Mouse (Mus musculus) right cerebral cortex, adult 2 months (tissue): ENCODE measurements around the gene Kcnj14.

Experiments
- DNase-seq, 2 experiments: peaks; one replicate each; pipeline ENCODE4 v3.0.0; 2021 to 2022; ENCODE audit warnings: low spot score in 2 of 2

The Kcnj14 gene

GRCm38 (mm10) chr7:45824598-45824997, at the start of gene Kcnj14:
TSS of gene Kcnj14 (minus strand) at chr7:45824782.
- no peak for DNase-seq

- peak; percentile 42 to 51 for DNase-seq
These were observed 48.7 kb upstream of the Kcnj14 start for GRCm38 (mm10) chr7:45873061-45873947.

DNA sequence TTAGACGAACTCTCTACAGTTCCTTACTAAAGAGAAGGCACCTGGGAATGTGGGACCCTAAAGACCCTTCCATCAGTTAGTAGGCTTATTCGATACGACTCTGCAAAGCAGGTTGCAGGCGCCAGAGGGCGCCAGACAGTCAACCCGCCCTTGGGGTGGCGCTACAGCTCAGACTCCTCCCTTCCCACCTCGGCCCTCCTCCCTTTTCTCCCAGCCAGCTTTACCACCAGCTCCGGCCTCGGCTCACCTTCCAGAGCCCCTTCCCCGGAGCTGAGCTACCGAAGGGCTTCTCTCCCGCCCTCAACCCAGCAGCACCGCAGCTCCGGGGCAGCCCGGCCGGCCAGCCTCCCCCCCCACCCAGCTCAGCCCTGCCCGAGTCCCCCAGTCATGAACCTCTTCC, 48.0 kb upstream of the Kcnj14 start, which contains the start of gene Kdelr1:
TSS of gene Kdelr1 (plus strand) at position 149 of the 400 bp plus-strand sequence.
- DNase-seq: peak; percentile 92 to 93

DNA sequence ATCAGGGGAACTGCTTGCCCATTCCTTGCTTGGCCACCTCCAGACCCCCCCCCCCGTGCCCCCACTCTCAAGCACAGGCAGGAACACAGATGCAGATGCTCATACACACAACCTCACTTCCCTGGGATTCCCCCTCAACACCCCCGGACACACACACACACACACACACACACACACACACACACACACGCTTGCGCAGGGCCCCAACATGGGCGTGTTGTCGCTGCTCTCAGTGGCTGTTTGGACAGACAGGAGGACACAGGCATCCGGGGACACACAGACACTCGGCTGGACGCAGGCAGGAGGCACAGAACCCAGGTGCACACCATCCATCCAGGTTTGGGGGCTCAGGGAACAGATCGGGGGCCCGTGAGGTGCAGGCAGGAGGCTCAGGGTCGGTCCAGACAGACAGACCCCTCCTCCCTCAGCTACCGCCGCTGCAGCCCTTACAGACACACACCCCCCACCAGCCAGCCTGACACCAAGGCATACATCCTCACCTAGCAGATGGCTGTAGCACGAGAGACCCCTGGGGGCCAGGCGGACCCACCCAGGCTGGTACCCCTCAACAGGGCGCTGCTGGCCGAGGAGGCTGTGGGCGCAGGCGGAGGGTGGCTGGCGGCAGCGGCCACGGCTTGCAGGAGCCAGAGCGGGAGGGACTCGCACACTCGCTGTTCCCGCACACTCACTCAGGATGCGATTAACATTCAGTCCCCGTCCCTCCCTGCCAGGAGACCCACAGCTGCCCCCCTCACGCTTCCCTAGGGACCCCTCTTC, 45.9 kb upstream of the Kcnj14 start:
- peak in 1 of 2 experiments; percentile 26 for DNase-seq

DNA sequence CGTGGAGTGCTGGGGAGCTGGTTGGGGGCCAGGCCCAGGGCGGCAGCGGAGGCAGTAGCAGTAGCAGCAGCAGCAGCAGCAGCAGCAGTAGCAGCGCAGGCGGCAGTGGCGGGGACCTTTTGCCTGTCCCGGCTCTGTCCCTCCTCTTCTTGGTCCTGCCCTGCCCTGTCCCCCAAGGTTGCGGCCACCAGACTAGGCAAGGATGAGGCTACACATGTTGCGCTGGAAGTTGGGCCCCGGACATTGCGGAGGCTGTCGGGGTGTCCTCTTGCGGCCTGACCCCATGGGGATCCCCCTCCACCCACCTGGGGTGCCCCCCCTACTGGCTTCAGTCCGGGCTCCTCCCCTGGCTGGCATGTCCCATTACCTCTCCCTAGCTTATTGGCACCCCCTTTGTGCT, 45.2 kb upstream of the Kcnj14 start:
- DNase-seq: no peak

DNA sequence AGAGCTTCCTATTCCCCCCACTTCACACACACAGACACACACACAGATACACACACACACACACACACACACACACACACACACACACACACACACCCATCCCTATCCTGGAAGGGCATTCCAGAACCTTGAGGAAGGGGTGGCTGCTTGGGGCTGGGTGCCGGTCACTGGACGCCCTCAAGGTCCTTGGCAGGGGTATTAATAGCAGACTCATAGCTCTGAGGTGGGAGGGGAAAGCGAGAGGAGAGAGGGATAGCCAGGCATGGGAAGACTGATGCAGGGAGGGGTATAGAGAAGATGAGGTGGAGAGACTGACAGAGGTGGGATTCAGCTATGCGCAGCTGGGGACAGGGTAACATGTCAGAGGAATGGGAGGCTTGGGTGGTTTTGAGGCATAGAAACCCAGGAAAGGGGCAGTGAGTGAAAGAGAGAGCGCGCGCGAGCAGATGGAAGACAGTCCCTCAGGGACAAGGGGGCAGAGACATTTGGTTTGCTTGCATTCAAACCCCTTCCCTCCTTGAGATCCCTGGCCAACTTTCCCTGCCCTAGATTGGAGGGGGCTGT, 44.6 kb upstream of the Kcnj14 start:
- DNase-seq: no peak

- DNase-seq: no peak
These were observed 43.3 kb upstream of the Kcnj14 start for GRCm38 (mm10) chr7:45867871-45868270.

DNA sequence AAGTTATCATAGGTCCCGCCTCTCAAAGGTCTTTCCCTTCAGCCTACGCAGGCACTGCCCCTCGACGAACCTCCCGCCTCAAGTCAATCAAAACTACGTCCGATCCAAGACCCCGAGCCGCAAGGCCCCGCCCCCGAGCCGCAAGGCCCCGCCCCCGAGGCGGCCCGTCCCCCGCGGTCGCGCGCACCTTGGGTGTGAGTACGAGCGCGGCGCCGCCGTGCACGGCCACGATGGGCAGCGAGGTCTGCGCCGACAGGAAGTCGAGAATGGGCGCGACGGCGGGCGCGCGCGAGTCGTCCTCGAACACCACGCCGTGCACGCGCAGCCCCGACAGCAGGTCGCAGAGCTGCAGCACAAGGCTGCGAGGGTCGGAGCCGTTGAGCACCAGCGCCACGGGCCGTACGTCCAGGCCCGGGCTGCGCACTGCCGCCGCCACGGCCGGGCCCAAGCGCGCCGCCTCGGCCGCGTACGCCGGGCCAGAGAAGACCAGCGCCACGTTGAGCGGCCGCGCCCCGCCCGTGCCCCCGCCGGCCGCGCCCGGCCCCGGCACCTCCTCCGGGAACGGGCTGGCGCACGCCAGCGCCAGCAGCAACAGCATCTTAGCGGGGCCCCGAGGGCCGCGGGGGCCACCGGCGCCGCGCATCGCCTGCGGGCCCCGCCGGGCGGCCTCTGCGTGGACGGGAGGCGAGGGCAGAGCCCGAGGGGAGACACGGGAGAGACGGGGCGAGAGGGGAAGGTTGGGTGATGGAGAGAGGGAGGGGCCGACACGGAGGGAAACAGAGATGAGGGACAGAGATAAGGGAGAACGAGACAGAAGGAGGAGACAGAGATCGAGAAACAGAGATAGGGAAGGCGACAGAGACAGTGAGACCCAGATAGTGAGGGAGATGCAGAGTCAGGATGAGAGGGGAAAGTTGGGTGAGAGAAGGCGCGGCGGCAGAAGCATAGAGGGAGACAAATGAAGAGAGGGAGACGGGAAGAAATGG, 41.6 kb upstream of the Kcnj14 start:
- peak; percentile 67 to 80 for DNase-seq

- no peak for DNase-seq
These were observed 39.9 kb upstream of the Kcnj14 start for GRCm38 (mm10) chr7:45864435-45864834.

DNA sequence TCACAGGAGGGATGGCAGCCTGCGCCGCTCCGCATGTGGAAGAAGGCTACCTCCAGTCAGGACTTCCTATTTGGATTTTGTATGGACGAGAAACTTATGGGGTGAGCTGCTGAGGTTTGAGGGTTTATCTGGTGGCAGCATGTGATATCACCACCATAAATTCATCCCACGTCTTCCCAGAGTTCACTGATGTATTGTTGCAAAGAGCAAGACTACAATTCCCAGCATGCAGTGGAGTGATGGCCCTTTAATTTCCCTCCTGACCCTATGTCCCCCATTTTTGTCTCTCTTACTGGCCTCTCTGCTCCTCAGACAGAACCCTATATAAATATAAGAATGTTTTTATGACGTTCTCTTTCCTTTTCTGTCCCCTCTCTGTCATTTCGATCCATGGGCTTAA, 38.2 kb upstream of the Kcnj14 start:
- DNase-seq: no peak

DNA sequence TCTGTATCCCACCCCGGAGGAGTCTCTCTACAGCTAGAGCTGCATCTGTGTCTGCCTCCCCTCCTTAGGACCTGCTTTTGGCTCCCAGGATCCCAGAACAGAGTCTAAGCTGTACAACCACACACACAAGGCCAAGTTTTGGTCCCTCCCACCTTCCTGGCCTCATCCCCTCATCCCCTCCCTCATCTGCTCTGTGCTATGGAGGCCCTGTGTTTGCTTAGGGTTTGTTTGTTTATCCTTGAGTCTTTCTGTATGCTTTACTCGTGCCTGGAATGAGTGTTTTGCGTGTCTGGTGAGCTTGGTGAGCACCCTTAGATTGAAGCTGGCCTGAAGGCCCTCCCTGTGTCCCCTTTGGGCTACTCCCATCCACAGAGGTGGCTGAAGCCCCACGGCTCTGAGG, 34.4 kb upstream of the Kcnj14 start:
- no peak for DNase-seq

- DNase-seq: no peak
These were observed 32.6 kb upstream of the Kcnj14 start for GRCm38 (mm10) chr7:45856950-45857901.

DNA sequence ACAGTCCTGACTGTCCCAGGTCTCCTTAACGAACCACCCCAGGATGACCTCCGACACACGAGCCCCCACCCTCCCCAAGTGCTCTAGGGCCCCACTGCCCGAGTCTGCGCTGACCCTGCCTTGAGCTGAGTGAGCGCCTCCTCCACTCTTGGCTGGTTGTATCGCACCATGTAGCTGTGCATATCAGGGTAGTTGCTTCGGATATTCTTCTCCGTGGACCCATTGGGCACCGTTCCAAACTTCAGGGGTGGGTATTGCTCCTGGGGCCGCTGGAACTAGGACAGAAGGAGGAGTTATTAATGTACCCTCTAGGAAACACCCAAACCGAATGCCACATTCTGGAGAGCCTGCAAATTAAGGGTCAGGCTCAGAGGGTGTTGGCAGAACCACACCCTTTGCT, 28.5 kb upstream of the Kcnj14 start:
- DNase-seq: no peak

GRCm38 (mm10) chr7:45850661-45851060, 26.1 kb upstream of the Kcnj14 start:
- DNase-seq: no peak

DNA sequence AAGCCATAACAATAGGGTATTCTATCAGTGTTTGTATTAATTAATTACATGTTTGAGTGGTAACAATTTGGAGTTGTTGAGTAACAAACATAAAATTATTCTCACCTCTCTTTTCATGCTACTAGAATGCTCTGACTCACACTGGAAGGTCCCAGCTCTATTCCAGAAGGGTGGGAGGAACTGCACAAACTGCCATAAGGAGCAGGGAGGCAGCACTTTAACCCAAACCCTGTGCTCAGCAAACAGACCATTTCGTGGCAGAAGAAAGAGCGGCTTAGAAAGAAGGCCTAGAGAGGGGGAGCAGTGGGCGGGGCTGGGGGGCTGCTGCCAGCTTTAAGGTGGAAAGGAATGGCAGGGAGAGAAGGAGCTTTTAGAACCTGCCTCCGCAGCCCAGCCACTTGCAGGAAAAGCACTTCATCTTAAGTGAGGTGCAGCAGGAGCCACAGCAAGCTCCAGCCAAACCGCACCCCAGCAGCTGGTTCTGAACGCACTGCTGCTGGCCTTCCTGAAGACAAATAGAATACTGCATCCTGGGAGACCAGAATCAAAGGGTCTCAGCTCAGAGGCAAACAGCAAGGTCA, 24.0 kb upstream of the Kcnj14 start:
- no peak for DNase-seq

- DNase-seq: no peak
These were observed 18.6 kb upstream of the Kcnj14 start for GRCm38 (mm10) chr7:45842950-45843744.

DNA sequence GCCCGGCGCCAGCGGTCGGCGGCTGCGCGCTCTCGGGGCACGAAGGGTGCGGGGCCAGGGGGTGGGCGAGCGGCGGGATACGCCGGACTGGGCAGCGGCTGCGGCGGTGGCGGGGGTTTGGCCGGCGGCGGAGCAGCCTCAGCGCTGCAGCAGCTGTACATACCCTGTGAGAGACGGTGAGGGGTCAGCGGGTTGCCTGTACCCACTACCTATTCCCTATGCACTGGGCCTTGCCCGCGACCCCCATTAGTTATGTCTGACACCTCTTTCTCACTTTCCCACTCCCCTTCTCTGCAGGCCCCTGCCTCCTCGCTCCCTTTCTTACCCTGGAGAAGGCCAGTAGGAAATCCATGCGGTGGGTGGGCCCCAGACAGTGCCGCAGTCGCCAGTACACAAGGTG, 9.3 kb upstream of the Kcnj14 start:
- DNase-seq: no peak

DNA sequence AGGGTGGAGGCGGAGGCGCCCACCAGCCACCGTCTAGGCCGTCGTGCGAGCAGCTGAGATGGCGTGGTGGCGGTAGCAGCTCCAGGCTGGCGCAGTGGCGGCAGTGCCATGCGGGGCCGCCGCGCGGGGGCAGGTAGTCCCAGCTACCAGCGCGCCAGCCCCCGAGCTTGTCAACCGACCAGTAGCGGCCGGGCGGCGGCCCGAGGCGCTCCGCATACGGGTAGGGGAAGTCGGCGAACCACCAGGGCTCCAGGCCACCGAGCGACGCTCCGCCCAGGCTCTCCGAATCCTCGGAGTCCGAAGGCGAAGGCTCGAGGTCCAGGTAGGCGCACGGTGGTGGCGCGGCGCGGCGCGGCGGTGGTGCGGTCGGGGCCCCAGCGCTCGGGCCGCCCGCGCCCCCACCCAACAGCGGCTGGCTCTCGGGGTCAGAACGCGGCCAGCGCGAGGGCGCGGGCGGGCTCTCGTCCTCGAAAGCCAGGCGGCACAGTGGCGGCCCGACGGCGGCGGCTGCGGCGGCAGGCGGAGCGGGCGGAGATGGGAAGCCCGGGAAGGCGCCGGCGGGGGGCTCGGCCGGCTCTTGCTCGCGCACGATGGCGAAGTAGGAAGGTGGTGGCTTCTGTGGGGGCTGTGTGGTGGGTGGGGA, 8.7 kb upstream of the Kcnj14 start:
- no peak for DNase-seq
